Mouse (Mus musculus) testis, adult 2 months (tissue): Measurements from ENCODE around the gene Cog3. TPM values are rescaled to one million over a fixed set of nuclear protein-coding genes. Genes with fewer than 3 reads are reported as not detected.

Experiments
- H3K27ac ChIP-seq: fragments of 200-500 bp; 2 replicates; pipeline ENCODE4 v1.5.1; 2012; ENCODE audit warnings: low read depth, low read length; ENCODE audit not compliant: control insufficient read depth, insufficient read depth
- H3K27me3 ChIP-seq: fragments of 200-500 bp; 2 replicates; pipeline ENCODE4 v1.6.1; 2012; ENCODE audit warnings: mild to moderate bottlenecking, low read length, moderate library complexity; ENCODE audit not compliant: control insufficient read depth, insufficient read depth
- H3K36me3 ChIP-seq: fragments of 200-500 bp; 2 replicates; pipeline ENCODE4 v1.6.1; 2012; ENCODE audit warnings: mild to moderate bottlenecking, low read length; ENCODE audit not compliant: control insufficient read depth, insufficient read depth
- H3K4me1 ChIP-seq: fragments of 200-500 bp; 2 replicates; pipeline ENCODE4 v1.6.1; 2012; ENCODE audit warnings: low read length; ENCODE audit not compliant: control insufficient read depth, insufficient read depth
- H3K4me3 ChIP-seq: fragments of 200-500 bp; 2 replicates; pipeline ENCODE4 v1.5.1; 2012; ENCODE audit warnings: low read depth, mild to moderate bottlenecking, low read length, moderate library complexity, mixed read lengths; ENCODE audit not compliant: control insufficient read depth
- CTCF ChIP-seq: fragments of 200-500 bp; IDR thresholded peaks from 2 replicates; pipeline ENCODE4 v1.5.1; 2012; ENCODE audit warnings: low read depth, mild to moderate bottlenecking, inconsistent platforms, low read length, moderate library complexity; ENCODE audit not compliant: control insufficient read depth, insufficient read depth, insufficient replicate concordance
- POLR2A ChIP-seq: fragments of 200-500 bp; IDR thresholded peaks from 2 replicates; pipeline ENCODE4 v1.6.1; 2012; ENCODE audit warnings: low read depth, mild to moderate bottlenecking, inconsistent platforms, low read length, moderate library complexity; ENCODE audit not compliant: control insufficient read depth
- polyA plus RNA-seq: library from polyadenylated mRNA; depleted of rRNA; stranded (reverse); fragments of >200 nt; gene quantifications from 2 replicates; pipeline ENCODE4 v1.2.3, GENCODE M21; 2012

The Cog3 gene
- polyA plus RNA-seq, 1 experiment: 10.1 TPM

- TF ChIP-seq POLR2A (no peak), CTCF (no peak)
- H3K27ac ChIP-seq: no peak overlapping the region
- H3K4me1 ChIP-seq: no peaks in the 10 kb centered on the region; the same call in 1 of the 2 replicates
- no peak overlapping the region for H3K4me3 ChIP-seq
- H3K27me3 ChIP-seq: no peaks in the 10 kb centered on the region
- no peaks in the 10 kb centered on the region for H3K36me3 ChIP-seq
These were observed 3.5 kb upstream of the Cog3 start for GRCm38 (mm10) chr14:75757821-75758220.

DNA sequence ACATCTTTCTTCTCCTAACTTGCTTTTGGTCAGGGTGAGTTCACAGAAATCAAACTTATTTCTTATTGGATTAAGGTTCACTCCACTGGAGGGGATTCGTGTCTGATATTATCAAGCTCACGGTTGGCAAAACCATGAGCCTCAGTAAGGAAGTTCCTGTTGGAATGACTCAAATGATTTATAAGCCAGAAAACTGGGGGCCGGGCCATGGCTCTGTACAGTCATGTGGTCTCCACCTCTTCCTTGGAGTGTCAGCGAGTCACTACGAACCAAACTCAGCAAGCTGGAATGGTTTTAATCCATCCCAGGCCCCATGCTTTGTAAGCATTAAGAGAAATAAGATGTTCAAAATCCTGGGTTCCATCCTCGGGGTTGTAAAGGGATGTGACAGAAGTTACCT lies 2.7 kb upstream of the Cog3 start:
- H3K27ac ChIP-seq: no peak overlapping the region
- TF ChIP-seq POLR2A (no peak), CTCF (no peak)
- no peaks in the 10 kb centered on the region for H3K36me3 ChIP-seq
- peaks cover 2% of the 10 kb centered on the region for H3K4me1 ChIP-seq
- no peak overlapping the region for H3K4me3 ChIP-seq
- no peaks in the 10 kb centered on the region for H3K27me3 ChIP-seq

GRCm38 (mm10) chr14:75753206-75753605 lies 1.1 kb downstream of the Cog3 start:
- TF ChIP-seq CTCF (no peak), POLR2A (no peak)
- Histone ChIP-seq H3K27me3 (no peaks in the 10 kb centered on the region), H3K36me3 (no peaks in the 10 kb centered on the region), H3K4me1 (peaks cover 2% of the 10 kb centered on the region), H3K4me3 (peak overlapping the region; percentile 30; the same call in 1 of the 2 replicates), H3K27ac (no peak overlapping the region)

- Histone ChIP-seq H3K27ac (no peak overlapping the region), H3K36me3 (no peaks in the 10 kb centered on the region), H3K27me3 (no peaks in the 10 kb centered on the region), H3K4me3 (no peak overlapping the region), H3K4me1 (peaks cover 2% of the 10 kb centered on the region)
- TF ChIP-seq POLR2A (no peak), CTCF (no peak)
These were observed 3.3 kb downstream of the Cog3 start for GRCm38 (mm10) chr14:75751040-75751439.

DNA sequence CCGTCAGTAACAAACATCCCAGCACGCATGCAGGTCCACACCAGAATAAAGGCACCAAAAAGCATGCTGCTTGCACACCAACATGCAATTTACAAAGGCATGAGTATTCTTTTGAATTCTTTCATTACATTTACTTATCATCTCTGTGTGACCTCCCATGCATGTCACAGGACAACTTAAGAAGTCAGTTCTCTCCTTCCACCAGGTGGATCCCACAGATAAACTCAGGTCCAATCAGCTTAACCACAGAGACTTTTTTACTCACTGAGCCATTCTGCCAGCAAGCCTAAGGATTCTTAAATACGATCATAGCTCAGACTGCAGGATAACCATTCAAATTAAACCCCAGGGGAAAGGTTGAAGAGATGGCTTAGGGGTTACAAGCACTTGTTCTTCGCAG lies 5.2 kb downstream of the Cog3 start:
- Histone ChIP-seq H3K4me3 (no peak overlapping the region), H3K27me3 (no peaks in the 10 kb centered on the region), H3K36me3 (no peaks in the 10 kb centered on the region), H3K27ac (no peak overlapping the region), H3K4me1 (peaks cover 2% of the 10 kb centered on the region)
- TF ChIP-seq CTCF: no peak
- no peak for TF ChIP-seq POLR2A

- H3K27ac ChIP-seq: no peak overlapping the region
- no peaks in the 10 kb centered on the region for H3K36me3 ChIP-seq
- H3K27me3 ChIP-seq: no peaks in the 10 kb centered on the region
- peaks cover 2% of the 10 kb centered on the region for H3K4me1 ChIP-seq
- TF ChIP-seq CTCF: no peak
- no peak for TF ChIP-seq POLR2A
- no peak overlapping the region for H3K4me3 ChIP-seq
These were observed 6.4 kb downstream of the Cog3 start for GRCm38 (mm10) chr14:75747960-75748359.

- Histone ChIP-seq H3K4me3 (no peak overlapping the region), H3K4me1 (no peaks in the 10 kb centered on the region), H3K27ac (no peak overlapping the region), H3K27me3 (no peaks in the 10 kb centered on the region), H3K36me3 (no peaks in the 10 kb centered on the region; the same call in none of the 2 replicates)
- no peak for TF ChIP-seq POLR2A
- no peak for TF ChIP-seq CTCF
These were observed 12.4 kb downstream of the Cog3 start for GRCm38 (mm10) chr14:75741904-75742303.

- H3K36me3 ChIP-seq: peaks cover 1% of the 10 kb centered on the region
These were observed 18.7 kb downstream of the Cog3 start for GRCm38 (mm10) chr14:75735597-75735996.

More at GRCm38 (mm10) chr14:75735597-75735996, 18.7 kb downstream of the Cog3 start:
- Histone ChIP-seq H3K4me3 (no peak overlapping the region), H3K4me1 (no peaks in the 10 kb centered on the region), H3K27me3 (no peaks in the 10 kb centered on the region), H3K27ac (no peak overlapping the region)
- no peak for TF ChIP-seq POLR2A
- TF ChIP-seq CTCF: no peak
